ENCODE assay signal across 7 mouse cellular contexts in the genomic region with DNA sequence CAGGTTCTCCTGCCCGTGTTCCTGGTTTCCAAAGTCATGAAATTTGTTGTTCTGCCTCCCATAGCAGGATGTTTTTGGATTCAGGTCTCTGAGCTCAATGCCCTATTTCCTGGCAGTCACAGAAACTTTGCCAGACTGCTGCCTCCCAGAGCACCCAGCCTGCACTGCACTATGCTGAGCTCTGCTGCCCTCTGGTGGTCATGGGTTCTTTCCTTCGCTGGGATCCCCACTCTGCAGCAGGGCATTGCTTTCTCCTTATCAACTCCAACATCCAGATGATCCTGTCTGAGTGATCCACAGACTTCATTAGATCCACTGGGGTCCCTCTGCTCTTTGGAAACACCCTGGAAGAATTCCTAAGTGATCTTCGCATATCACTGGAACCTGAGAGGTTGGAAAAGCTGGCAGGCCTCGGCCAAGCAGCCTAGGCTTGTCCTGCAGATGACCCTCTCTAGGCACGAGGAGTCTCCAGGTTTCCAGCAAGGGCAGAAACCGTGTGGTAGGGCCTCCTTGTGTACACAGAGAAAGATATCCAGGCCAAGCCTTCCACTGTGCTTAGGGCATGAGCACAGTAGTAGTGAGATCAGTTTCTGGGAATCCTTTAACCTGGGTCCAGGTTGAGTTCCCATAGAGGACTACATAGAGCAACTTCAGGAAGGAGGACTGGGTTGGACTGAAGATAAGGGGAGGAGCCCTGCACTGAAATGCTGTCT.
DNase-seq lines count a peak whose midpoint lies in the region; ATAC-seq and TF ChIP-seq lines count a peak whose summit lies in the region.
"Not testable (repeated sequence)": the region's sequence is repeated elsewhere in the genome, so short reads cannot be mapped to it uniquely, and the experiment has no call there.

No protein-coding gene starts in this region.

- not testable (repeated sequence) for H3K27ac ChIP-seq in embryonic facial prominence, embryonic 14.5 days (replicated peaks; ENCODE audit: low read depth, low read length); gastrocnemius, adult 2 months; hindbrain, embryonic 12.5 days; kidney, embryonic 14.5 days (ENCODE audit: low read depth, low read length); liver, embryonic 13.5 days; neural tube, embryonic 15.5 days (replicated peaks)

- not testable (repeated sequence) for H3K27me3 ChIP-seq in embryonic facial prominence, embryonic 14.5 days (replicated peaks; ENCODE audit: control insufficient read depth, insufficient read depth, low read length); hindbrain, embryonic 12.5 days; kidney, embryonic 14.5 days (ENCODE audit: control insufficient read depth, insufficient read depth, low read length); liver, embryonic 13.5 days; neural tube, embryonic 15.5 days (replicated peaks)

- H3K9ac ChIP-seq in embryonic facial prominence, embryonic 14.5 days (ENCODE audit: low read depth, low read length); hindbrain, embryonic 12.5 days; kidney, embryonic 14.5 days (ENCODE audit: low read depth, low read length); liver, embryonic 13.5 days; neural tube, embryonic 15.5 days (replicated peaks): not testable (repeated sequence)

- not testable (repeated sequence) for H3K4me2 ChIP-seq in embryonic facial prominence, embryonic 14.5 days (ENCODE audit: low read depth, low read length); hindbrain, embryonic 12.5 days (replicated peaks); kidney, embryonic 14.5 days (replicated peaks; ENCODE audit: low read depth, low read length); liver, embryonic 13.5 days; neural tube, embryonic 15.5 days

- intact Hi-C loops in gastrocnemius, adult 2 months (cut with DNase I), result not testable (repeated sequence)

- H3K4me3 ChIP-seq in embryonic facial prominence, embryonic 14.5 days (ENCODE audit: low read depth, low read length); gastrocnemius, adult 2 months; hindbrain, embryonic 12.5 days; kidney, embryonic 14.5 days (ENCODE audit: low read length); liver, embryonic 13.5 days (replicated peaks); neural tube, embryonic 15.5 days (replicated peaks): not testable (repeated sequence)

- not testable (repeated sequence) for H3K36me3 ChIP-seq in embryonic facial prominence, embryonic 14.5 days (ENCODE audit: control insufficient read depth, insufficient read depth, low read length); hindbrain, embryonic 12.5 days; kidney, embryonic 14.5 days (ENCODE audit: control insufficient read depth, insufficient read depth, low read length); liver, embryonic 13.5 days; neural tube, embryonic 15.5 days

- not testable (repeated sequence) for H3K4me1 ChIP-seq in embryonic facial prominence, embryonic 14.5 days (ENCODE audit: control insufficient read depth, insufficient read depth, low read length); hindbrain, embryonic 12.5 days; kidney, embryonic 14.5 days (ENCODE audit: control insufficient read depth, insufficient read depth, low read length); liver, embryonic 13.5 days (replicated peaks); neural tube, embryonic 15.5 days

- H3K9me3 ChIP-seq in embryonic facial prominence, embryonic 14.5 days (ENCODE audit: control insufficient read depth, low read length); hindbrain, embryonic 12.5 days (replicated peaks); kidney, embryonic 14.5 days (ENCODE audit: control insufficient read depth, low read length); liver, embryonic 13.5 days (replicated peaks); neural tube, embryonic 15.5 days (replicated peaks): not testable (repeated sequence)

- WGBS in embryonic facial prominence, embryonic 14.5 days, result 39% methylated on average over 3 of the region's 6 CpGs
- WGBS in hindbrain, embryonic 12.5 days, result 60% methylated on average over 4 of the region's 6 CpGs
- WGBS in kidney, embryonic 14.5 days, result 36% methylated on average over 3 of the region's 6 CpGs
- WGBS in liver, embryonic 13.5 days (ENCODE audit: insufficient replicate concordance), result 19% methylated on average over 4 of the region's 6 CpGs
- 52% methylated on average over 4 of the region's 6 CpGs for WGBS in neural tube, embryonic 15.5 days

- ATAC-seq in embryonic facial prominence, embryonic 14.5 days (ENCODE audit: low read depth), result peak; percentile 85
- ATAC-seq in hindbrain, embryonic 12.5 days (ENCODE audit: low FRiP score), result peak; percentile 68; the same call in 1 of the 2 replicates
- ATAC-seq in kidney, embryonic 14.5 days (ENCODE audit: low FRiP score, low TSS enrichment), result peak; percentile 75
- ATAC-seq in liver, embryonic 13.5 days (ENCODE audit: low read depth), result peak; percentile 70
- peak; percentile 94 for ATAC-seq in megakaryocyte-erythroid progenitor cell, adult 5-6 weeks (replicated peaks; ENCODE audit: low FRiP score, low TSS enrichment, poor library complexity, severe bottlenecking)
- ATAC-seq in neural tube, embryonic 15.5 days (ENCODE audit: low FRiP score), result peak; percentile 77; the same call in 1 of the 2 replicates

- DNase-seq in embryonic facial prominence, embryonic 14.5 days (ENCODE audit: low spot score); gastrocnemius, adult 2 months; liver, embryonic 13.5 days: not testable (repeated sequence)

- peak; percentile 20; the same call in 1 of the 2 replicates for TF ChIP-seq CTCF in gastrocnemius, adult 2 months (IDR thresholded peaks at IDR 0.05)
